Mouse (Mus musculus) limb, embryonic 11.5 days (tissue): ENCODE measurements at regions not wholly inside any gene's neighbourhood (a gene's known extent, or its start where the extent isn't known, plus 50 kb on each side); places are given as distances from the start of the nearest gene placed in this dataset.

Experiments used
- ATAC-seq: fragments of 200-750 bp; cut with Nextera tagmentation; 2 replicates; pipeline ENCODE4 v1.8.0; 2017; ENCODE audit warnings: low read depth; ENCODE audit not compliant: insufficient number of reproducible peaks, low FRiP score, low TSS enrichment
- DNase-seq: peaks from one replicate; pipeline ENCODE4 v3.0.0-alpha.2; 2015; ENCODE audit warnings: low spot score
- H3K27ac ChIP-seq: fragments of 300-500 bp; sonication (generic); replicated peaks from 2 replicates; pipeline ENCODE4 v1.5.1; 2014; ENCODE audit warnings: low read depth, mild to moderate bottlenecking, low read length
- H3K27me3 ChIP-seq: fragments of 300-500 bp; sonication (generic); 2 replicates; pipeline ENCODE4 v1.6.1; 2014; ENCODE audit warnings: mild to moderate bottlenecking, low read length, mixed read lengths; ENCODE audit not compliant: control insufficient read depth, insufficient read depth
- H3K36me3 ChIP-seq: fragments of 300-500 bp; sonication (generic); 2 replicates; pipeline ENCODE4 v1.6.1; 2014; ENCODE audit warnings: mild to moderate bottlenecking, low read length, moderate library complexity, mixed read lengths; ENCODE audit not compliant: control insufficient read depth, insufficient read depth
- H3K4me1 ChIP-seq: fragments of 300-500 bp; sonication (generic); 2 replicates; pipeline ENCODE4 v1.6.1; 2014; ENCODE audit warnings: low read length, mixed read lengths; ENCODE audit not compliant: control insufficient read depth, insufficient read depth
- H3K4me2 ChIP-seq: fragments of 300-500 bp; sonication (generic); 2 replicates; pipeline ENCODE4 v1.6.1; 2014; ENCODE audit warnings: low read depth, mild to moderate bottlenecking, moderate library complexity; ENCODE audit not compliant: severe bottlenecking
- H3K4me3 ChIP-seq: fragments of 300-500 bp; sonication (generic); 2 replicates; pipeline ENCODE4 v1.5.1; 2014; ENCODE audit warnings: low read depth, low read length
- H3K9ac ChIP-seq: fragments of 300-500 bp; sonication (generic); 2 replicates; pipeline ENCODE4 v1.6.1; 2014; ENCODE audit warnings: mild to moderate bottlenecking, low read length
- H3K9me3 ChIP-seq: fragments of 300-500 bp; sonication (generic); 2 replicates; pipeline ENCODE4 v1.6.1; 2016; ENCODE audit warnings: low read length; ENCODE audit not compliant: control insufficient read depth
- WGBS: fragments of 180-500 bp; shearing (Covaris S2); extraction: QIAGEN DNeasy Blood & Tissue Kit; methylation state at CpG from one replicate; pipeline ENCODE4 v1.1.7; 2014; 5-methylcytosine and 5-hydroxymethylcytosine counted together

DNA sequence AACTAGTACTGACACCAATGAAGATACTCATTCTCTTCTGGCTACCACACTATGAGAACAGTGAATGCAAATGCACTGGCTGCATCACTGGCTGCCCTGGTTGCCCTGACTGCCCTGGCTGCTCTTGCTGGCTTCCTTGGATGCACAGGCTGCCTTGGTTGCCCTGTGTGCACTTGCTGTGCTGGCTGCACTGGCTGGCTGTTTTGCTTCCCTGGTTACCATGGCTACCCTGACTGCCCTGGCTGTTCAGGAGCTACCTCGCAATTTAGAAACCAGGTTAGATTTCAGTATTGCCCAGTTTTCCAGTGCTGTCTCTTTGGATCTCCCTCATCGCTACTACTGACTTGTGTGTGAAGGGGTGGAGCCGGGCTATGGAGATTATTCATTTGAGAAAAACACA is 175.7 kb downstream of the Fat4 start:
- H3K9ac ChIP-seq, result no peak overlapping the region
- no peak overlapping the region for H3K4me3 ChIP-seq
- H3K4me2 ChIP-seq, result no peak overlapping the region
- DNase-seq, result no peak
- WGBS, result 68% methylated on average over 3 of the region's 3 CpGs
- H3K36me3 ChIP-seq, result no peaks in the 10 kb centered on the region
- no peak overlapping the region for H3K27ac ChIP-seq
- no peaks in the 10 kb centered on the region for H3K27me3 ChIP-seq
- no peak for ATAC-seq
- no peaks in the 10 kb centered on the region for H3K9me3 ChIP-seq
- H3K4me1 ChIP-seq, result no peaks in the 10 kb centered on the region

DNA sequence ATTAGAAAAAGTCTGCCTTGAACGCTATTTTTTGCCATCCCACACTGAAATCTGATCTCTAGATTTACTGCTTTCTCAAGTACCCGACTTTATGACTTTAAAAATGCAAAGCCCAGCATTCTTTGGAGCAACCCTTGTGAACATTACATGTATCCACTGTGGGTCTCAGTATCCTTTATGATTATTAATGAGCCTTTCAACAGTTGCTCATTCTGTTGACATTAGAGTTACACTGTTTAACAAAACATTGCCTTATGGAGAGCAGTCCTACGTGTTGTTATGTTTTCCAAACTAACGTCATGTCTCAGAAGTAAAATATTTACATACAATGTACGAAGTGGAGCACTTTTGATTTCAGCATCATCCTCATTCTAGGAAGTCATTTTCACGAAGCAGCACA is 178.7 kb downstream of the Fat4 start:
- no peak for DNase-seq
- 75% methylated on average over 6 of the region's 6 CpGs for whole genome bisulfite sequencing

DNA sequence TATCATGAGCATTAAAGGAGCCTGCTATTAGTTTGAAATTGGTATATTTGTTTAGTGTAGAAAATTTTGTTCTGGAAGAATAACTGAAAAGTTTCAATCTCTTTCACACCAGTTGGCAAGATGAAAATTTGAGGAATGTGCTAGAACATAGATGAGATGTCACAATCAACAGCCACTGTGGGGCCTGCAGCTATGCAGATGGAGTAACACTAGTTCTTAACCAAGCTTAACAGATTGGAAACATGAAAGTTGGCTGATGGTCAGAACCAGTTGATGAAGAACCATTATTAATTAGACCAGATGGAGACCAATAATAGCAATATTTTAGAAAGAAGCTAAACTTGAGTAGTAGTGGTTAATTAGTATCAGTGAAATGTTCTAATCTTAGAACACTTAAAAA is 182.3 kb downstream of the Fat4 start:
- Histone ChIP-seq H3K4me1 (no peaks in the 10 kb centered on the region), H3K4me3 (no peak overlapping the region), H3K27ac (no peak overlapping the region), H3K9ac (no peak overlapping the region), H3K36me3 (no peaks in the 10 kb centered on the region), H3K4me2 (no peak overlapping the region), H3K27me3 (no peaks in the 10 kb centered on the region), H3K9me3 (no peaks in the 10 kb centered on the region)
- DNase-seq (no peak), ATAC-seq (no peak)

More for the DNA sequence above, 178.7 kb downstream of the Fat4 start:
- no peaks in the 10 kb centered on the region for H3K27me3 ChIP-seq
- no peaks in the 10 kb centered on the region for H3K9me3 ChIP-seq
- no peaks in the 10 kb centered on the region for H3K4me1 ChIP-seq
- H3K4me3 ChIP-seq, result no peak overlapping the region
- no peak overlapping the region for H3K4me2 ChIP-seq
- no peak for ATAC-seq
- no peaks in the 10 kb centered on the region for H3K36me3 ChIP-seq
- no peak overlapping the region for H3K9ac ChIP-seq
- H3K27ac ChIP-seq, result no peak overlapping the region

DNA sequence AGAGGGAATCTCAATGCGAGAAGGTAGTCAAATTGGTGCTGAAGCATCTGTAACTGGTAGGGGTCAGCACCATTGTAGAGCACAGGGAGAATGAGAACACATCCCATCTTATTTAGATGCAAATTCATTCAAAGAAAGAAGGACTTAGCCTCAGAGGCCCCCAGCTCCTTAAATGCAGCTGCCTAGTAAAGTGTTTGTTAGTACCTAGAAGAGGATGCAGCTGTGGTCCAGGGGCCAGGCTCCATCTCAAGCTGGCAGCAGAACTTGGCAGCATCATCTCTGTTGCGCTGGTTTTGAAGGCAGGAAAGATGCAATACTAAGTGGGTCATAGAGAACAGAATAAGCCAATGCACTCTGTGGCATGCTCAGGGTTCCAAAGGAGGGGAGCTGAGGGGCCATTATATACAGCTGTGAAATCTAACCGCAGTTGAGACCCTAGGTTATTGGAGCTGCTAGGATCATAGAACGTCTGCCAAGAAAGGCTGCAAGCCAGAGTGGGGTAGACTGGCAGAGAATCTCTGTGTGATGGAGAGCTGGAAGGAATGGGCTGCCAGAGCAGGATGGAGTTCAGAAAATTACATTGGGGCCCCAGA is 196.0 kb downstream of the Fat4 start:
- no peaks in the 10 kb centered on the region for H3K27me3 ChIP-seq
- H3K4me3 ChIP-seq, result no peak overlapping the region
- H3K4me1 ChIP-seq, result no peaks in the 10 kb centered on the region
- no peak for DNase-seq
- WGBS, result 73% methylated on average over 4 of the region's 4 CpGs
- no peaks in the 10 kb centered on the region for H3K9me3 ChIP-seq
- ATAC-seq, result no peak
- no peak overlapping the region for H3K4me2 ChIP-seq
- H3K9ac ChIP-seq, result no peak overlapping the region
- no peaks in the 10 kb centered on the region for H3K36me3 ChIP-seq
- no peak overlapping the region for H3K27ac ChIP-seq

DNA sequence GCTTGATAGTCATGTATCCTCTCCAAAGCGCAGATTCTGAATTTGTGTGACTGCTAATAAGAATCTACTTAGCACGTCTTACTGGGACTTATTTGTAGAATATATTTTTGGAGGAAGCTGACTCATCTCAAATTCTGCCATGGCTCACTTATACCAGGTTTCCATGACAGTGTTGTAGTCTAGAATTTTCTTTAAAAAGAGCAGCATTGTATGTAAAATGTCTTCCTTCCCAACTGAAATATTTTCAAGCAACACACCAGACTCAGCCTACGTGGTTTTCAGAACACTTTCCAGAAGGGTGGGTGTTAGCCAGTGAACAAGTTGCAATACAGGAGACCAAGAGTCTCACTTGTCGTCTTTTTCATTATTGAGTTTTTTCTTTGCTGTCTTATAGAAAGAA is 202.2 kb downstream of the Fat4 start:
- WGBS, result 82% methylated on average over 4 of the region's 4 CpGs
- Histone ChIP-seq H3K9ac (no peak overlapping the region), H3K4me3 (no peak overlapping the region), H3K27ac (no peak overlapping the region), H3K36me3 (no peaks in the 10 kb centered on the region), H3K9me3 (no peaks in the 10 kb centered on the region), H3K4me1 (no peaks in the 10 kb centered on the region), H3K27me3 (no peaks in the 10 kb centered on the region), H3K4me2 (no peak overlapping the region)
- ATAC-seq (no peak), DNase-seq (no peak)

DNA sequence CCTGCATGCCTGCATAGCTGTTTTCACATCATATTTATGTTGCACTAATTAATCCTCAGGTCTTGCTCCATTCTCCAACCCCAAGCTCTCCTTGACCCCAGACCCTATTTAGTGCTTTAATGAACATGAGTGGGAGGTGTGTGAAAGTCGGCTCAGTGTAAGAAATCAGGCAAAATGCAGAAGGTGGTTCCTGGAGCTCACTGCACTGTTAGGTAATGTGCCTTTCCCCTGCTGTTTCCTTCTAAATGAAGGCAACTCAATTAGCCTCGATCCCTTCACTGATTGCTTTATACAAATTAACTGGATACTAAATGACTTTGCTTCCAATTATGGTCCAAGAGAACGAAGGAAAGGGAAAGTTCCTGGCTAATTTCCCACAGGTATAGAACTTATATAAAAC is 215.6 kb downstream of the Fat4 start:
- no peak overlapping the region for H3K4me2 ChIP-seq
- H3K27me3 ChIP-seq, result no peaks in the 10 kb centered on the region
- DNase-seq (no peak), ATAC-seq (no peak)
- H3K9ac ChIP-seq, result no peak overlapping the region
- no peaks in the 10 kb centered on the region for H3K4me1 ChIP-seq
- whole genome bisulfite sequencing, result 68% methylated on average over 3 of the region's 3 CpGs
- H3K4me3 ChIP-seq, result no peak overlapping the region
- no peaks in the 10 kb centered on the region for H3K36me3 ChIP-seq
- no peaks in the 10 kb centered on the region for H3K9me3 ChIP-seq
- H3K27ac ChIP-seq, result no peak overlapping the region

DNA sequence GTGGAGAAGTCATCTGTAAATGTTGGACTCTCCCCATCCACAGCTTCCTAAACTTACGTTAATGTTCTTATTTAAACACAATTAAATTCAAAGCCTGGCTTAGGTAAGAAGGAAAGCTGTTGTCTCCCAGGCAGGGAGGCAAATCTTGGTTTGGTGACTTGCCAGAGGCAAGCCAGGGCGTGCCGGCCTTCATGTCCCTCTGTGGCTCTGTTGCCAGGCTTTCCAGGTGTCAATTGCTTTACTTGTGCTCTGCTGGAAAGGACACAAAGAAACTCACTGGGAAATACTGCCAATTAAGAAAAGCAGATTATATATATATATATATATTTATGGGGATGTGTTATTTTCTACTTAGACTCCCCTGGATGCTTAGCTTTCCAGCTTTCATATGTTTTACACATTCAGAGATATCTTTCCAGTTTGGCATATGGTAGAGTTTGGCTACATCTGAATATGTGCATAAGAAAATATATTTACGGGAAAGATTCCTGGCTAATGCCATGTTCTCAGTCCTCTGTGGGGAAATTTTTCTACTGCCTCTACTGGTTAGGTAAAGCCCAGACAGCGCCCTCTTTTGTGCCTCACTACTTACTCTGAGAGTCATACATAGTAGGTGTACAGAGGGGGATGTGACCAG is 223.1 kb downstream of the Fat4 start:
- H3K36me3 ChIP-seq, result no peaks in the 10 kb centered on the region
- H3K4me3 ChIP-seq, result no peak overlapping the region
- ATAC-seq, result no peak
- no peaks in the 10 kb centered on the region for H3K9me3 ChIP-seq
- H3K9ac ChIP-seq, result no peak overlapping the region
- no peaks in the 10 kb centered on the region for H3K4me1 ChIP-seq
- H3K27me3 ChIP-seq, result no peaks in the 10 kb centered on the region
- no peak overlapping the region for H3K27ac ChIP-seq
- DNase-seq, result no peak
- WGBS, result 85% methylated on average over 5 of the region's 5 CpGs
- no peak overlapping the region for H3K4me2 ChIP-seq

DNA sequence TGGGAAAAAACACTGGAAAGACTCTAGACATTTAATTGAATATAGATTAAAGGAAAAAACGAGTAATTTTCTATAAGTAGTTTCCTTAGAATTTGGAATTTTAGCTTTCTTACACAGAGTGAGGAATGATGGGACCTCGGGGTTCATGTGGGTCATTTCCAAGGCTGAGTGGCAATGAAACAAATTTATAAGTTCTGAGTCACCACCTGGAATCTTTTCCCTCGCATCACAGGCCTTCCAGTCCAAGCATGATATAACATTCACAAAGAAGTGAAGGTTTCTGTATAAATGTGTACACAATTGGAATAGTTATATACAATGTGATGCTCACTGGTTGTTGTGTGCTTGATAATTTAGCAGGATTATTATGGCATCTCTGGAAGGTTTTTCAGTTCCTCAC is 227.3 kb downstream of the Fat4 start:
- ATAC-seq, result no peak

DNA sequence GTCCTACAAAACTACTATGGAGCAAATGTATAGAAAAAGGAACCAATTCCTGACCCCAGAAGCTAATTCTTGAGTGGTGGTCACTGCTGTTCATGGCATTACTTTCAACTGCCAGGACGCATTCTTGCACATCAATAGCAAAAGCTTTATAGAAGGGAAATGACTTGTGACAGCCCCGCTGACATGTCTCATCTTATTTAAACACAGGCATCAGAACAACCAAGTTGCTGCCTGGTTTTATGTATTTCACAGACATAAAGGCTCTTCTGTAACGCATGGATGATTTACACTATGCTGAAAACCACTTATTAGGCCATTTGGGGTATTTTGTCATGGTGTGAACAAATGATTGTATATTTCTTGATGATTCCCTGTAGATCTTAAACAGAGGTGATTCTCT is 228.1 kb downstream of the Fat4 start:
- Histone ChIP-seq H3K27me3 (no peaks in the 10 kb centered on the region), H3K36me3 (no peaks in the 10 kb centered on the region), H3K27ac (no peak overlapping the region), H3K4me1 (no peaks in the 10 kb centered on the region), H3K4me2 (no peak overlapping the region), H3K9ac (no peak overlapping the region), H3K4me3 (no peak overlapping the region), H3K9me3 (no peaks in the 10 kb centered on the region)
- DNase-seq (no peak), ATAC-seq (no peak)
- WGBS, result 75% methylated on average over 3 of the region's 3 CpGs

More for the DNA sequence above, 227.3 kb downstream of the Fat4 start:
- Histone ChIP-seq H3K27ac (no peak overlapping the region), H3K9me3 (no peaks in the 10 kb centered on the region), H3K9ac (no peak overlapping the region), H3K4me2 (no peak overlapping the region), H3K36me3 (no peaks in the 10 kb centered on the region), H3K27me3 (no peaks in the 10 kb centered on the region), H3K4me3 (no peak overlapping the region), H3K4me1 (no peaks in the 10 kb centered on the region)
- 78% methylated on average over 3 of the region's 3 CpGs for WGBS
- DNase-seq, result no peak
